Mouse (Mus musculus) kidney, adult 9 months (tissue): ENCODE measurements around the gene Adi1.

Experiments used
- DNase-seq: peaks from one replicate; pipeline ENCODE4 v3.0.0; 2022

Gene Adi1

GRCm38 (mm10) chr12:28694776-28695175, 19.7 kb downstream of the Adi1 start:
- DNase-seq: no peak

GRCm38 (mm10) chr12:28697821-28698595, 23.0 kb downstream of the Adi1 start:
- DNase-seq: peak; percentile 75

- DNase-seq: no peak
These were observed 24.1 kb downstream of the Adi1 start for GRCm38 (mm10) chr12:28699086-28699485.

GRCm38 (mm10) chr12:28699656-28700055, 24.6 kb downstream of the Adi1 start:
- DNase-seq: peak; percentile 77

- DNase-seq: no peak
These were observed 25.1 kb downstream of the Adi1 start for GRCm38 (mm10) chr12:28700101-28700511.

GRCm38 (mm10) chr12:28700561-28701025, 25.6 kb downstream of the Adi1 start:
- peak; percentile 70 for DNase-seq

GRCm38 (mm10) chr12:28701302-28701701, 26.3 kb downstream of the Adi1 start:
- DNase-seq: no peak

- no peak for DNase-seq
These were observed 29.4 kb downstream of the Adi1 start for GRCm38 (mm10) chr12:28704381-28704780.

GRCm38 (mm10) chr12:28705204-28705603, 30.2 kb downstream of the Adi1 start:
- no peak for DNase-seq

- DNase-seq: no peak
These were observed 33.1 kb downstream of the Adi1 start for GRCm38 (mm10) chr12:28708154-28708553.

- DNase-seq: no peak
These were observed 35.6 kb downstream of the Adi1 start for GRCm38 (mm10) chr12:28710566-28711185.

- no peak for DNase-seq
These were observed 40.0 kb downstream of the Adi1 start for GRCm38 (mm10) chr12:28714822-28715632.

- no peak for DNase-seq
These were observed 42.0 kb downstream of the Adi1 start for GRCm38 (mm10) chr12:28717066-28717465.

GRCm38 (mm10) chr12:28718106-28718505, 43.1 kb downstream of the Adi1 start:
- DNase-seq: peak; percentile 59

- no peak for DNase-seq
These were observed 49.3 kb downstream of the Adi1 start for GRCm38 (mm10) chr12:28724366-28724765.

GRCm38 (mm10) chr12:28726204-28726603, 51.2 kb downstream of the Adi1 start:
- DNase-seq: no peak

- no peak for DNase-seq
These were observed 52.0 kb downstream of the Adi1 start for GRCm38 (mm10) chr12:28727061-28727460.
